Mouse (Mus musculus) heart, postnatal 0 days (tissue): ENCODE measurements around the gene Ptgr1.

Source experiments
- CTCF ChIP-seq: IDR thresholded peaks from 2 replicates; pipeline ENCODE4 v1.5.1; 2016; ENCODE audit warnings: antibody characterized with exemption, control low read depth, low read depth
- EP300 ChIP-seq: IDR thresholded peaks from 2 replicates; pipeline ENCODE4 v1.6.1; 2016; ENCODE audit warnings: antibody characterized with exemption, low read depth

DNA sequence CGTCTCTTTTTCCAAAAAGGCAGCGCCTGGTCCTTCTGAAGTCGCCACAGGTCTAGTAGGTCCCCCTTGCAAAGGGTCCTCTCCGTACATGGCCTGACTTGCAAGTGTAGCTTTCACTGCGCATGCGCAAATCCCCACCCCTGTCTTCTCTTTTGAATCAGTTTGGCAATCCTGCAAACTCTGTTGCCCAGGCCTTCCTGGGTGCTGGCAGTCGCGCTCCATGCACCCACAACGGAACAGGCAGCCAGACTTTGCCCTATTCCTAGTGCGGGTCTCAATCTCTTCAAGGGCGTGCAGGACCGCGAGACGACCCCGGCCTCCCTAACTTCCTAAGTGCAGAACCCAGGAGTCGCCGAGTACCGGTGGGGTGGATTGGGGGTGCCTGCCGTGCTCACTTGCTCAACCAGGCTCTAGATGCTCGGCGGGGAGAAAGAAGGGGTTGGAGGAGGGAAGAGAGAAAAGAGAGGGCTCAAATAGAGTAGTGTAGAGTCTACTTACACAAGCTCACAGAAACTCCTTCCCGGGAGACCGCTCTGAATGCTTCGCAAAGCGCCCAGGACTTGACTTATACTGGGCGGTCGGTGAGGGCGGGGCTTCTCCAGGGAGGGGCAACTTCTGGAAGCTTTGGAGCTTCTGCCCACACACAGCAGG is at the start of gene Ptgr1:
- TF ChIP-seq CTCF (no peak), EP300 (no peak)
